Mouse (Mus musculus) spleen, postnatal 0 days (tissue): ENCODE measurements around the gene Actrt2. TPM values are rescaled to one million over a fixed set of nuclear protein-coding genes. Genes with fewer than 3 reads are reported as not detected.

Experiments used
- polyA plus RNA-seq: library from polyadenylated mRNA; unstranded; fragments of >200 nt; fragmentation: Nextera tagmentation; extraction: Ambion mirVana; gene quantifications from 2 replicates; pipeline ENCODE4 v1.2.1, GENCODE M21; 2015

The Actrt2 gene
- not detected in 2 replicates for polyA plus RNA-seq

GRCm38 (mm10) chr4:154667767-154668166 lies at the start of gene Actrt2:
TSS of gene Actrt2 (minus strand) at chr4:154667867.

GRCm38 (mm10) chr4:154636721-154637311 lies 30.9 kb downstream of the Actrt2 start, which contains the start of gene Prdm16:
TSS of gene Prdm16 (minus strand) at chr4:154636873.

Other genes starting within 250 kb of the Actrt2 start
- 3.5 and 3.8 TPM in 2 replicates for gene Prdm16, start 31.0 kb downstream of the Actrt2 start, polyA plus RNA-seq
- gene Ttc34, start 169.6 kb upstream of the Actrt2 start, polyA plus RNA-seq, result 0.05 TPM in 2 replicates
- 1.3 and 1.5 TPM in 2 replicates for gene Mmel1, start 201.7 kb upstream of the Actrt2 start, polyA plus RNA-seq
- 17.6 and 26.8 TPM in 2 replicates for gene Fam213b, start 231.3 kb upstream of the Actrt2 start, polyA plus RNA-seq